Mouse (Mus musculus) C2C12 (cell line): ENCODE data around the gene Ggt1.

Source experiments
- CTCF ChIP-seq: IDR thresholded peaks from one replicate; pipeline ENCODE4 v1.5.1; 2011; ENCODE audit not compliant: control insufficient read depth, insufficient read depth, insufficient read length
- MYOD1 ChIP-seq: IDR thresholded peaks from one replicate; pipeline ENCODE4 v1.6.1; 2011; ENCODE audit warnings: low read depth; ENCODE audit not compliant: control insufficient read depth, insufficient read length

DNA sequence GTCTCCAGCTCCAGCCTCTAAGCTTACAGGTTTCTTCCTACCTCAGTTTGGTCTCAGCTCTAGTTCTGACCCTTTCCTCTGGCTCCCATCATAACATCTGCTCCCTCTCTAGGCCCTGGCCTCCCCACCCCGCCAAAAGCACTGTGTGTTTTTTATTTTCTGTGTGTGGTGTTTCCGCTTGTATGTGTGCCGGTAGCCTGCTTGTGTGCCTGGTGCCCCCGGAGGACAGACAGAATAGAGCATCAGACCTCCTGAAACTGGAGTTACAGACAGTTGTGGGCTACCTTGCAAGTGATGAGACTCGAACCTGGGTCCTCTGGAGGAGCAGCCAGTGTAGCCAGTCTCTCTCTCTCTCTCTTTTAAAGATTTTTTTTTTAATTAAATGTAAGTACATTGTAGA lies 4.9 kb downstream of the Ggt1 start:
- TF ChIP-seq CTCF (no peak), MYOD1 (no peak)
